Mouse (Mus musculus) heart, postnatal 0 days (tissue): Measurements from ENCODE around the gene Tff3. TPM values are rescaled to one million over a fixed set of nuclear protein-coding genes. Genes with fewer than 3 reads are reported as not detected.

Experiments used
- ATAC-seq: fragments of 200-750 bp; cut with Nextera tagmentation; 2 replicates; pipeline ENCODE4 v1.8.0; 2017; ENCODE audit warnings: low read depth, moderate number of reproducible peaks, moderate library complexity; ENCODE audit not compliant: insufficient read depth
- DNase-seq: peaks from one replicate; pipeline ENCODE4 v3.0.0-alpha.2; 2016; ENCODE audit warnings: low spot score
- H3K27ac ChIP-seq: fragments of 300-500 bp; sonication (generic); 2 replicates; pipeline ENCODE4 v1.5.1; 2014; ENCODE audit warnings: low read depth, mild to moderate bottlenecking
- H3K27me3 ChIP-seq: fragments of 300-500 bp; sonication (generic); 2 replicates; pipeline ENCODE4 v1.6.1; 2014; ENCODE audit warnings: low read length, mixed read lengths; ENCODE audit not compliant: control insufficient read depth, insufficient read depth
- H3K36me3 ChIP-seq: fragments of 300-500 bp; sonication (generic); replicated peaks from 2 replicates; pipeline ENCODE4 v1.6.1; 2014; ENCODE audit warnings: low read length, mixed read lengths; ENCODE audit not compliant: control insufficient read depth, insufficient read depth
- H3K4me1 ChIP-seq: fragments of 300-500 bp; sonication (generic); 2 replicates; pipeline ENCODE4 v1.6.1; 2014; ENCODE audit warnings: antibody characterized with exemption; ENCODE audit not compliant: control insufficient read depth, insufficient read depth
- H3K4me2 ChIP-seq: fragments of 300-500 bp; sonication (generic); 2 replicates; pipeline ENCODE4 v1.6.1; 2014; ENCODE audit warnings: low read depth, mild to moderate bottlenecking, low read length, moderate library complexity
- H3K4me3 ChIP-seq: fragments of 300-500 bp; sonication (generic); 2 replicates; pipeline ENCODE4 v1.5.1; 2014; ENCODE audit warnings: low read depth, low read length
- H3K9ac ChIP-seq: fragments of 300-500 bp; sonication (generic); replicated peaks from 2 replicates; pipeline ENCODE4 v1.6.1; 2014; ENCODE audit warnings: low read depth, low read length, mixed read lengths
- H3K9me3 ChIP-seq: fragments of 300-500 bp; sonication (generic); replicated peaks from 2 replicates; pipeline ENCODE4 v1.6.1; 2016; ENCODE audit warnings: low read length; ENCODE audit not compliant: control insufficient read depth
- CTCF ChIP-seq: IDR thresholded peaks from 2 replicates; pipeline ENCODE4 v1.5.1; 2016; ENCODE audit warnings: antibody characterized with exemption, control low read depth, low read depth
- EP300 ChIP-seq: IDR thresholded peaks from 2 replicates; pipeline ENCODE4 v1.6.1; 2016; ENCODE audit warnings: antibody characterized with exemption, low read depth
- WGBS: fragments of 180-500 bp; shearing (Covaris S2); extraction: QIAGEN DNeasy Blood & Tissue Kit; methylation state at CpG from one replicate; pipeline ENCODE4 v1.1.7; 2014; 5-methylcytosine and 5-hydroxymethylcytosine counted together
- polyA plus RNA-seq: library from polyadenylated mRNA; unstranded; fragments of >200 nt; fragmentation: Nextera tagmentation; extraction: Ambion mirVana; gene quantifications from 2 replicates; pipeline ENCODE4 v1.2.1, GENCODE M21; 2015
- total RNA-seq: library from RNA; depleted of rRNA; stranded (reverse); fragments of >200 nt; gene quantifications from 2 replicates; pipeline ENCODE4 v1.2.3, GENCODE M21; 2014; ENCODE audit warnings: low replicate concordance

The Tff3 gene
- total and polyA plus RNA-seq, 2 experiments from 2014 or later: not detected

DNA sequence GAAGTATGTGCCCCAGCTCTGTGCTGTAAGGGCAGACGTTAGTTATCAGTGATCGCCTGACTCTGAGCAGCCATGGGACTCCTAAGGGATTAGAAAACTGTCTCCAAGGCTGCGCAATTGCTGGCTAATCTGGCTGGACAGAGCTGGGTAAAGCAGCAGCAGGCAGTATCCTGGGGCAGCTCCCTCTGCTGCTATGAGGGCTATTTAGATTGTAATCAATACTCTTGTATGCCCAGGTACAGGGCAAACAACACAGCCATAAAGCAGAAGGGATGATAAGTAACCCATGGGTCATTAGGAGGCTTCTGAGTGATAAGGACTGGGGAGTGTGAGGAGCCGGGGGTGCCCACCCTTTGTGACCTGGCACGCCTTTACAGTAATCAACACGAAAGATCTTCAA is 5.5 kb upstream of the Tff3 start:
- Histone ChIP-seq H3K9me3 (no peaks in the 10 kb centered on the region), H3K4me3 (no peak overlapping the region), H3K27ac (no peak overlapping the region), H3K27me3 (no peaks in the 10 kb centered on the region), H3K36me3 (no peaks in the 10 kb centered on the region), H3K4me1 (no peaks in the 10 kb centered on the region), H3K9ac (no peak overlapping the region), H3K4me2 (no peak overlapping the region)
- DNase-seq (no peak), ATAC-seq (no peak)
- TF ChIP-seq EP300 (no peak), CTCF (no peak)
- 62% methylated on average over 6 of the region's 6 CpGs for WGBS

DNA sequence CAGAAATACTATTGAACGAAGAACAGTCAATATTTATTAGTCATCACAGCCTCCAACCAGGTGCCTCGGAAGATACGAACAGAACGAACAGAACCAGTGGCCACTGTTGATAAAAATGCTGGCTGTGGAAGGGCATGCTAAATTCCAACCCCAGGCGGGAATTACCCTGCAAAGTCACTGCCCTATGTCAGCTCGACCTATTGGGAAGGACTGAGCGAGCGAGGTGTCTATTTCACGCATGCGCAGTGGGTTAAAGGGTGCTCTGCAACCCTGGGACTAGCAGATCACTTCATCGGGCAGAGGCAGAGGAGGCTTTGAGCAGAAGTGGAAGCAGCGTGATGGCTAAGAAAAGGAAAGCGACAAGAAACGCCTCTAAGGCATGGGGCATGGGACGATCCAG is 4.3 kb upstream of the Tff3 start:
- H3K27me3 ChIP-seq: no peaks in the 10 kb centered on the region
- WGBS: 63% methylated on average over 15 of the region's 15 CpGs
- H3K27ac ChIP-seq: no peak overlapping the region
- H3K36me3 ChIP-seq: no peaks in the 10 kb centered on the region
- no peak overlapping the region for H3K4me3 ChIP-seq
- no peak overlapping the region for H3K9ac ChIP-seq
- DNase-seq (no peak), ATAC-seq (no peak)
- TF ChIP-seq CTCF (no peak), EP300 (no peak)
- no peaks in the 10 kb centered on the region for H3K4me1 ChIP-seq
- H3K4me2 ChIP-seq: no peak overlapping the region
- no peaks in the 10 kb centered on the region for H3K9me3 ChIP-seq

- no peak overlapping the region for H3K27ac ChIP-seq
- H3K9ac ChIP-seq: no peak overlapping the region
- no peak for ATAC-seq
- no peak for DNase-seq
- H3K36me3 ChIP-seq: no peaks in the 10 kb centered on the region
- H3K4me3 ChIP-seq: no peak overlapping the region
- H3K4me2 ChIP-seq: no peak overlapping the region
- H3K4me1 ChIP-seq: no peaks in the 10 kb centered on the region
- H3K27me3 ChIP-seq: no peaks in the 10 kb centered on the region
- no peaks in the 10 kb centered on the region for H3K9me3 ChIP-seq
- TF ChIP-seq CTCF: no peak
- no peak for TF ChIP-seq EP300
- 65% methylated on average over 10 of the region's 10 CpGs for WGBS
Measured at GRCm38 (mm10) chr17:31131269-31131821, 1.9 kb upstream of the Tff3 start.

- H3K4me2 ChIP-seq: no peak overlapping the region
- no peak overlapping the region for H3K4me3 ChIP-seq
- DNase-seq (no peak), ATAC-seq (no peak)
- H3K4me1 ChIP-seq: no peaks in the 10 kb centered on the region
- 72% methylated on average over 9 of the region's 9 CpGs for WGBS
- no peak overlapping the region for H3K9ac ChIP-seq
- H3K27me3 ChIP-seq: no peaks in the 10 kb centered on the region
- no peak overlapping the region for H3K27ac ChIP-seq
- no peaks in the 10 kb centered on the region for H3K36me3 ChIP-seq
- H3K9me3 ChIP-seq: no peaks in the 10 kb centered on the region
- no peak for TF ChIP-seq EP300
- TF ChIP-seq CTCF: no peak
Measured at GRCm38 (mm10) chr17:31128708-31129318, 633 bp downstream of the Tff3 start.

GRCm38 (mm10) chr17:31125548-31126266 is 3.7 kb downstream of the Tff3 start:
- ATAC-seq: no peak
- TF ChIP-seq CTCF: no peak
- TF ChIP-seq EP300: no peak
- WGBS: 33% methylated on average over 9 of the region's 9 CpGs

More at GRCm38 (mm10) chr17:31125548-31126266, 3.7 kb downstream of the Tff3 start:
- no peaks in the 10 kb centered on the region for H3K4me1 ChIP-seq
- H3K4me2 ChIP-seq: no peak overlapping the region
- H3K36me3 ChIP-seq: no peaks in the 10 kb centered on the region
- H3K27me3 ChIP-seq: no peaks in the 10 kb centered on the region
- H3K9me3 ChIP-seq: 0 out of 2 replicates have a peak, but pooled peaks cover 6% of the 10 kb centered on the region
- no peak overlapping the region for H3K9ac ChIP-seq
- no peak overlapping the region for H3K27ac ChIP-seq
- H3K4me3 ChIP-seq: no peak overlapping the region
- DNase-seq: no peak
